8 mouse cellular contexts compared by ENCODE assay signal in the genomic region with DNA sequence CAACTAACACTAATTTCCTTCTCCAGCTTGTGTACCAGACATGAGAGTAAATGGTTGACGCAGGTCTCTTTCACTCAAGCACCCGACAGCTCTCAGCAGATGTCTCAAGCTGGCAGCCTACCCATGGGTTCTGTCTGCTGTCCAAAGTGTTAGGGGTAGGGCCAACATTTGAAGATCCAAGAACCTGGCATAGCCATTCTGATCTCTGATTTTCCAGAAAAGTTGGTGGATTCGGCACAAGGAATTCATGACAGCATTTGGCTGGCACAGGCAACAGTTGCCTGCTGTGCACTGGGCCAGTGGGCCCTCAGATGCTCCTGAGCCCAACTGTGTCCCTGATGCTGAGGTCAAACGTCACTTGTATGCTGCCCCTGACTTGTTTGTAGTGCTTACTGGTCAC.
DNase-seq lines count a peak whose midpoint lies in the region; ATAC-seq and TF ChIP-seq lines count a peak whose summit lies in the region.

No protein-coding gene starts in this region.

- H3K9ac ChIP-seq in forebrain, embryonic 14.5 days (ENCODE audit: low read length), result no peak overlapping the region

- H3K4me2 ChIP-seq in forebrain, embryonic 14.5 days (ENCODE audit: low read length), result no peak overlapping the region

- H3K27ac ChIP-seq in forebrain, embryonic 14.5 days (ENCODE audit: low read depth, low read length), result no peak overlapping the region
- H3K27ac ChIP-seq in forebrain, embryonic 10.5 days, result no peak overlapping the region
- peak overlapping the region; percentile 43 for H3K27ac ChIP-seq in embryonic fibroblast, embryonic 13.5 days (ENCODE audit: insufficient read depth, low read length)

- no peaks in the 10 kb centered on the region for H3K36me3 ChIP-seq in forebrain, embryonic 14.5 days (ENCODE audit: control insufficient read depth, insufficient read depth, low read length)
- H3K36me3 ChIP-seq in forebrain, embryonic 10.5 days (replicated peaks), result no peaks in the 10 kb centered on the region

- H3K27me3 ChIP-seq in forebrain, embryonic 14.5 days (replicated peaks; ENCODE audit: control insufficient read depth, insufficient read depth, low read length), result no peaks in the 10 kb centered on the region
- H3K27me3 ChIP-seq in forebrain, embryonic 10.5 days (ENCODE audit: poor library complexity, severe bottlenecking), result no peaks in the 10 kb centered on the region

- peak; percentile 8 for DNase-seq in forebrain, embryonic 14.5 days (ENCODE audit: low spot score)
- DNase-seq in forebrain, embryonic 10.5 days (ENCODE audit: extremely low spot score, low spot score), result no peak
- peak; percentile 42 for DNase-seq in kidney, postnatal 14 days
- no peak for DNase-seq in kidney, postnatal 25 days
- peak; percentile 7 to 36 for DNase-seq in lung, postnatal 4 days
- DNase-seq in right cerebral cortex, postnatal 4 days, result no peak
- no peak for DNase-seq in spleen, adult 12 weeks (ENCODE audit: low spot score)

- no peak for TF ChIP-seq CTCF in embryonic fibroblast, embryonic 13.5 days (IDR thresholded peaks at IDR 0.05; ENCODE audit: borderline replicate concordance, insufficient read depth, low read length)

- no peak for ATAC-seq in forebrain, embryonic 14.5 days

- TF ChIP-seq POLR2A in embryonic fibroblast, embryonic 13.5 days (IDR thresholded peaks at IDR 0.05; ENCODE audit: low read depth, low read length), result no peak

- WGBS in forebrain, embryonic 14.5 days, result 89% methylated on average over 4 of the region's 4 CpGs
- 92% methylated on average over 4 of the region's 4 CpGs for WGBS in forebrain, embryonic 10.5 days

- no peak overlapping the region for H3K4me3 ChIP-seq in forebrain, embryonic 14.5 days (ENCODE audit: low read depth, low read length)
- H3K4me3 ChIP-seq in forebrain, embryonic 10.5 days, result no peak overlapping the region
- H3K4me3 ChIP-seq in embryonic fibroblast, embryonic 13.5 days (ENCODE audit: insufficient read depth, low read length), result no peak overlapping the region

- H3K4me1 ChIP-seq in forebrain, embryonic 14.5 days (ENCODE audit: control insufficient read depth, insufficient read depth, low read length), result no peaks in the 10 kb centered on the region
- peaks cover 3% of the 10 kb centered on the region; the same call in 1 of the 2 replicates for H3K4me1 ChIP-seq in forebrain, embryonic 10.5 days
- H3K4me1 ChIP-seq in embryonic fibroblast, embryonic 13.5 days (ENCODE audit: control insufficient read depth, insufficient read depth, low read length), result no peaks in the 10 kb centered on the region; the same call in 1 of the 2 replicates

- no peaks in the 10 kb centered on the region for H3K9me3 ChIP-seq in forebrain, embryonic 14.5 days (replicated peaks; ENCODE audit: control insufficient read depth, low read length)
- no peaks in the 10 kb centered on the region for H3K9me3 ChIP-seq in forebrain, embryonic 10.5 days

Comparison
In these comparisons a context has a peak if more than half of its experiments do, and no peak if none do; other contexts are left out.
1. DNase-seq: peak in forebrain, embryonic 14.5 days (single experiment), kidney, postnatal 14 days (single experiment) and lung, postnatal 4 days (2 of 2); none in forebrain, embryonic 10.5 days (single experiment), kidney, postnatal 25 days (0 of 2), right cerebral cortex, postnatal 4 days (single experiment) and spleen, adult 12 weeks (single experiment).